Mouse (Mus musculus) Patski (cell line): Measurements from ENCODE around the gene Cep72. TPM values are rescaled to one million over a fixed set of nuclear protein-coding genes. Genes with fewer than 3 reads are reported as not detected.
A peak's percentile ranks its signal among the peaks of the same experiment; 100 is the strongest.
"Not testable (repeated sequence)": the region's sequence is repeated elsewhere in the genome, so short reads cannot be mapped to it uniquely, and the experiment has no call there.

Experiments used
- ATAC-seq: fragments of 100-300 bp; one replicate; pipeline ENCODE4 v1.8.0; 2021
- CTCF ChIA-PET: fragments of 350-600 bp; sonication (Branson Sonifier 250); formaldehyde crosslinking; loops from one replicate; lab custom pipeline; 2022; ENCODE audit warnings: inconsistent platforms; lab: Charles Lee
- POLR2A ChIA-PET: fragments of 350-600 bp; sonication (Branson Sonifier 250); formaldehyde crosslinking; loops from one replicate; lab custom pipeline; 2022; ENCODE audit warnings: antibody characterized with exemption, inconsistent platforms; lab: Charles Lee
- DNase-seq: peaks from one replicate; pipeline ENCODE4 v3.0.0-alpha.2; 2011; ENCODE audit warnings: low read depth, low spot score
- H3K27me3 ChIP-seq: fragments of 371-371 bp; one replicate; pipeline ENCODE4 v1.5.1; 2021
- CTCF ChIP-seq: fragments of 100-300 bp; IDR thresholded peaks from one replicate; pipeline ENCODE4 v1.5.1; 2021
- in situ Hi-C: fragments of 300-500 bp; cut with MboI; formaldehyde crosslinking; loops from 3 replicates; pipeline ENCODE4 v1.11.1; 2018; ENCODE audit warnings: low pct_unique_long_range_greater_than_20kb, mixed read lengths
- polyA plus RNA-seq: library from polyadenylated mRNA; unstranded; gene quantifications from one replicate; pipeline ENCODE4 v1.2.3, GENCODE M21; 2021

Cep72 gene
- polyA plus RNA-seq, 1 experiment from 2014 or later = 16.2 TPM

GRCm38 (mm10) chr13:74031133-74031532, 31.0 kb downstream of the Cep72 start:
- ChIA-PET POLR2A (no interaction called here), CTCF (no interaction called here)
- H3K27me3 ChIP-seq = no peaks in the 10 kb centered on the region
- in situ Hi-C loops = no loop called here
- no peak for TF ChIP-seq CTCF
- DNase-seq (no peak), ATAC-seq (no peak)

GRCm38 (mm10) chr13:74030691-74031090, 31.4 kb downstream of the Cep72 start:
- no peak for ATAC-seq
- no peak for DNase-seq
- in situ Hi-C loops = no loop called here
- TF ChIP-seq CTCF = no peak
- ChIA-PET CTCF (no interaction called here), POLR2A (no interaction called here)
- no peaks in the 10 kb centered on the region for H3K27me3 ChIP-seq

GRCm38 (mm10) chr13:74029013-74029412, 33.1 kb downstream of the Cep72 start:
- in situ Hi-C loops = no loop called here
- DNase-seq (no peak), ATAC-seq (no peak)
- TF ChIP-seq CTCF = no peak
- ChIA-PET CTCF (interaction anchor here (1.1 kb wide), 1 partner anchor 9 kb away, joined by 3 read pairs; no protein-coding TSS in a partner anchor), POLR2A (interaction anchor here (0.6 kb wide), 1 partner anchor 19 kb away, joined by 3 read pairs; no protein-coding TSS in a partner anchor)
- H3K27me3 ChIP-seq = no peaks in the 10 kb centered on the region

- CTCF ChIA-PET = interaction anchor here (1.1 kb wide), 1 partner anchor 10 kb away, joined by 3 read pairs; no protein-coding TSS in a partner anchor
- in situ Hi-C loops = no loop called here
- POLR2A ChIA-PET = no interaction called here
- TF ChIP-seq CTCF = no peak
- ATAC-seq = no peak
- DNase-seq = no peak
- H3K27me3 ChIP-seq = no peaks in the 10 kb centered on the region
These were observed 34.0 kb downstream of the Cep72 start for GRCm38 (mm10) chr13:74028116-74028515.

- CTCF ChIA-PET = interaction anchor here (0.9 to 2.0 kb wide), 3 partner anchors 10 to 55 kb away, joined by 3 to 9 read pairs (median 3); no protein-coding TSS in a partner anchor
- POLR2A ChIA-PET = no interaction called here
- peak; percentile 72 for TF ChIP-seq CTCF
- no peaks in the 10 kb centered on the region for H3K27me3 ChIP-seq
- in situ Hi-C loops = no loop called here
- DNase-seq (no peak), ATAC-seq (peak; percentile 38)
These were observed 35.9 kb downstream of the Cep72 start for GRCm38 (mm10) chr13:74026215-74026614.

- DNase-seq (peak; percentile 6), ATAC-seq (no peak)
- no peak for TF ChIP-seq CTCF
- in situ Hi-C loops = no loop called here
- H3K27me3 ChIP-seq = no peaks in the 10 kb centered on the region
- ChIA-PET POLR2A (no interaction called here), CTCF (interaction anchor here (0.9 to 2.0 kb wide), 2 partner anchors 13 to 55 kb away, joined by 3 to 9 read pairs; no protein-coding TSS in a partner anchor)
These were observed 36.7 kb downstream of the Cep72 start for GRCm38 (mm10) chr13:74025151-74026081.

- in situ Hi-C loops, H3K27me3 ChIP-seq, CTCF ChIA-PET, ATAC-seq, DNase-seq, POLR2A ChIA-PET: not testable (repeated sequence)
These were observed 43.1 kb downstream of the Cep72 start for GRCm38 (mm10) chr13:74019006-74019405.

GRCm38 (mm10) chr13:74017426-74017825, 44.7 kb downstream of the Cep72 start:
- ATAC-seq (no peak), DNase-seq (no peak)
- no peak for TF ChIP-seq CTCF
- H3K27me3 ChIP-seq = peaks cover 21% of the 10 kb centered on the region
- POLR2A ChIA-PET = no interaction called here
- in situ Hi-C loops = no loop called here
- CTCF ChIA-PET = no interaction called here

GRCm38 (mm10) chr13:74015908-74016307, 46.2 kb downstream of the Cep72 start:
- DNase-seq = no peak
- no peak for TF ChIP-seq CTCF
- no peak for ATAC-seq
- H3K27me3 ChIP-seq = peaks cover 36% of the 10 kb centered on the region
- ChIA-PET CTCF (no interaction called here), POLR2A (no interaction called here)
- in situ Hi-C loops = no loop called here

- ChIA-PET POLR2A (no interaction called here), CTCF (interaction anchor here (1.0 to 1.1 kb wide), 2 partner anchors 11 to 41 kb away, joined by 3 to 4 read pairs; no protein-coding TSS in a partner anchor)
- peaks cover 48% of the 10 kb centered on the region for H3K27me3 ChIP-seq
- in situ Hi-C loops = no loop called here
- TF ChIP-seq CTCF = no peak
- ATAC-seq (no peak), DNase-seq (no peak)
These were observed 51.4 kb downstream of the Cep72 start for GRCm38 (mm10) chr13:74010678-74011077.
